Mouse (Mus musculus) erythroid progenitor cell, adult 5-6 weeks (primary cell): ENCODE data around the gene Gm42421. TPM values are rescaled to one million over a fixed set of nuclear protein-coding genes. Genes with fewer than 3 reads are reported as not detected.

ENCODE experiments used
- ATAC-seq: replicated peaks from 2 replicates; pipeline ENCODE4 v1.8.0; 2016; ENCODE audit warnings: moderate number of reproducible peaks, mild to moderate bottlenecking, moderate TSS enrichment, inconsistent platforms; ENCODE audit not compliant: poor library complexity, low FRiP score, severe bottlenecking
- total RNA-seq, 2 experiments: library from RNA; stranded (forward) in 1 of 2; stranded (reverse) in 1 of 2; fragments of 150-400 nt in 1 of 2; fragments of 186-747, 209-891 nt in 1 of 2; gene quantifications; 2 replicates each; pipeline versions ENCODE4 v1.2.3 to v1.2.4; 2015 to 2017; ENCODE audit warnings: low replicate concordance in 2 of 2

Gene Gm42421
- total RNA-seq (2015; ENCODE audit: low replicate concordance): 10.5 TPM in 1 of 2 replicates, not detected in the other
- 0.90 and 8.6 TPM in 2 replicates for total RNA-seq (2017; ENCODE audit: low replicate concordance)

DNA sequence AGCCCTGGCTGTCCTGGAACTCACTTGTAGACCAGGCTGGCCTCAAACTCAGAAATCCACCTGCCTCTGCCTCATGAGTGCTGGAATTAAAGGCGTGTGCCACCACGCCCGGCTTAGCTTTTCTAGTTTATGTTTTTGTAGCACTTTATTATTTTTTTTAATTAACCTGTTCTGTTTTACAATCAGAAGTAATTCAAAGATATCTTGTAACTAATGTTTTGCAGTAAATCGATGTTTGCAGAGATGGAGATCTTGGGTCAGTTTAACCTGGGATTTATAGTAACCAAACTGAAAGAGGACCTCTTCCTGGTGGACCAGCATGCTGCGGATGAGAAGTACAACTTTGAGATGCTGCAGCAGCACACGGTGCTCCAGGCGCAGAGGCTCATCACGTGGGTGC is at the start of gene Gm42421:
Gene Gm42421 (plus strand): TSS at position 301 of the 400 bp plus-strand sequence.
- ATAC-seq: no peak

DNA sequence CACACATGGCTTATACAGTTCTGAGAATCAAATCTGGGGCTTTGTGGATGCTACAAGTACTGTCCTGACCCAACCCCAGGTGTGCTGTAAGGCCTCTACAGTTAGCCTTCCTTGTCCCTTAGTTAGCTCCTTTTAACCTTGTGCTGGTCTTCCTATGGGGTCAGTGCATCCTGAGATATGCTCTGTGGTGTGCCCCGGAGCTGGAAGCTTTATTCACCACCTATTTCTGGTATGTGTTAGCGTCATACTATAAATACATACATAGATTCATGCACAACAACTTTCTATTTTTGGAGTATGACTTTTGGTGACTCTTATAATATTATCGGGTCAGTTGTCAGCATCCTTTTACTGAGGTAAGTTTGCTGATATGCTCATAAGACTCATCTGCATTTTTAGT is 42.7 kb upstream of the Gm42421 start:
- ATAC-seq: no peak

- ATAC-seq: no peak
Observed at GRCm38 (mm10) chr5:143890741-143891140, 37.2 kb upstream of the Gm42421 start.

DNA sequence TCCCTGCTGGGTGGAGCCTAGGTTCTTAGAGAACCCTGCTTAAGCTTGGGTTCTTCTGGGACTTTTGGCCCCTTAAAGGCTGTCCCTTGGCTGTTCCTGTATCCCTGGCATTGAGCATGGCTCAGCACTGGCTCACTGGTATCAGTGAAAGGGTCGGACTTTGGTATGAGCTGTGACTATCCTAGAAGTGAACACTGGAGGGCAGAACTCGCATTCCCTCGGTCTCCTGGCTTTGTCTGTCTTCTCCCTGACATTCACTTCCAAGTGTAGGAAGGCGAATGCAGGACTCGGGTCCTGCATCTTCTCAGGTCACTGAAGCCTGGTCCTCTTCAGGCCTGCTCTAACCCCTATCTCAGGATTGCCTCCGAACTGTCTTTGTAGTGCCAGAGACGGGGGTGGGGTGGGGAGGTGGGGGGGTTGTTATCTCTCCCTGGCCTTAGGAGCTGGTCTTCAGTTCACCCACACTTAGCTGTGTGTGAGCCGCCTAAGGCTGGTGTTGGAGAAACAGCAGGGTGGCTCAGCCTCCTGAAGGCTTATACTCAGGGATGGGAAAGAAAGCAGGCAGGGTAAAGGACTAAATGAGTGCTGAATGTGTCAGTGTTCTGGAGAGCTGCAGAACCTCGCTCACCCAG is 35.6 kb upstream of the Gm42421 start:
- ATAC-seq: no peak

GRCm38 (mm10) chr5:143893396-143893795 is 34.6 kb upstream of the Gm42421 start:
- ATAC-seq: no peak

DNA sequence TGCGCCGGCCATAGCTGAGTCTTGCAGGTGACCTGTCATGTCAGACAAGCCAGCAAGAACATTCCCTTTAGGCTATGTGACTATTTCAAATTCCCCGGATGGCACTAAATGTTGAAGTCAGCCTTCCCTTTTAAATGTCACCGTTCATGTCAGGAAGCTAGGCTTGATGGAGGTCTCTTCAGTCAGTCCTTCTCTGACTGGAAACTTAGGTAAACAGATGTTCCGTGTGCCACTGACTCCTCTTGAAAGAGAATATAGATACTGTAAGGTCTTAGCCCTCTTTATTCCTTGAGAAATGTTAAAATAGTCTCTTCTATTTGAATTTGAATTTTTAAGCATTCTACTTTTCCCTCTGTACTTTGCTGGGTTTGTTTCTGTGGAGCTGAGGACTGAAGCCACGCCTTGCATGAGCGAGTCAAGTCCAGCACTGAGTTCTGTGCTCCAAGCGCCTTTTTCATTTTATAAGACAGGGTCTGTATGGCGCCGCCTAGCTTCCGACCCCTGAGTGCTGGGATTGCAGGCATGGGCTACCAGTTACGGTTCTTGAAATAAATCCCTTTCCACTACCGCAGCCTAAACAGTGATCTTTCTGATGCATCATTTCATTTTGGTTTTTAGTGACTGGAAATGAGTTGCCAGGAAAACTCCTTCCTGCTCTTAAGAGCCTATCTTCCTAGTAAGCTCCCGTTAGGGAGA is 30.2 kb upstream of the Gm42421 start, which contains the start of gene Ankrd61:
Gene Ankrd61 (minus strand): TSS at position 51 of the 696 bp plus-strand sequence.
- ATAC-seq: no peak

GRCm38 (mm10) chr5:143902111-143902510 is 25.9 kb upstream of the Gm42421 start:
- no peak for ATAC-seq

- peak; percentile 33; the same call in 1 of the 2 replicates for ATAC-seq
Observed at GRCm38 (mm10) chr5:143903813-143904212, 24.2 kb upstream of the Gm42421 start.

GRCm38 (mm10) chr5:143906429-143906828 is 21.5 kb upstream of the Gm42421 start:
- no peak for ATAC-seq

DNA sequence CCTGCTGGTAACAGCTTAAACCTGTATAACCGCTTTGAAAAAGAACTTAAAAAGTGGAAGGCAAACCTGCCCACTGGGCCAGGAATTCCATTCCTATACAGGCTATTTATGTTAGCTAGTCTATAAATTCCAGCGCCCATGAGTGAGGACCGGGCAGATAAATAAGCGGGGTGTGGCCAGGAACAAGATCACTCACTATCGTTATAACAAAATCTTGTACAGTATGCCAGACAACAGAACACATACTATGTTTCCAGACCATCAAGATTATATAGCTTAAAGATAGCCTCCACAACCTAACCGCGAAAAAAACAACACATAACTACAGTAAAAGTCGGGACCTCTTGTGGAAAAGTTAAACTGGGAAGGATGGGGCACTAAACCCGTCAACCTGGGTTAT is 19.0 kb upstream of the Gm42421 start:
- peak; percentile 61 for ATAC-seq

DNA sequence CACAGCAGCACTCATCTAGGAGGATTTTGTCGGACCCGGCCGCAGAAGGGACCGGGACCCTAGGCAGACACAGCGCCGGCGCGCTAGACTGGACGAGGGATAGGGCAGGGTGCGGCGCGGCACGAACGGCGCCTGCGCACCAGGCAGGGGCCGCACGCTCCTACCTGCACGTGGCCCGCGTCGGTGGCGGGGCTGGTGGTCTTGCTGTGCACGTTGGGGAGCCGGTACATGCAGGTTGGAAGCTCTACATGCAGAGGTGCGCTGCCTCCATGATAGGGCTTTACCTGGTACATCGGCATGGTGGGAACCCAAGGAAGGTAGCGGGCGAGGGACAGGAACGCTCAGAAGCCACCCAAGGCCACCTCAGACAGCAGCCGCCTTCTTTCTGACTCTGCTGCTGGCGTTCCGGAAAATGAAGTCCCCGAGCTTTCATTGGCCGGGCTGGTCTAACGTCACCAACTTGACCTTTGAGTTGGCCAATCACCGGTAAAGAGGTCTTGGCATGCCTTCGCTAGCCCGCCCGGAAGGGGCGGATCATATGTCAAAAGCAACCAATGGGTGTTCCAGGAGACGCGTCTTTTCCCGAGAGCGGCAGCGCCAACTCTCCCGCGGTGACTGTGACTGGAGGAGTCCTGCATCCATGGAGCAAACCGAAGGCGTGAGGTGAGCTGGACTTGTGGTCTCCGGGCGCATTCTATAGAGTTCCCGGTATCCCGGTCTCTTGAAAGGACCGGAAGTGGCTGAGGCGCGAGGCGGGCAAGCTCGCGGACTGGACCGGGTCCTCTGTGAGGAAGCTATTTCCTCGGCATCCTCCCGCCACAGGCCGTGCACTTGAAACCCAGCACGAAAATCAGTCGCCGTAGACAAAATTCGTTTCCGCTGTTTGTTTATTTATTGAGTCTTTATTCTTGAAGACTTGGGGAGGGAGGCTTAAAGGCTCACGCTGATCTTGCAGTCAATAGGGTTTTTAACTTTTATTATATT is 18.3 kb upstream of the Gm42421 start, which contains the start of the genes Aimp2 and Pms2:
Gene Aimp2 (minus strand): TSS at position 431 of the 984 bp plus-strand sequence.
Gene Pms2 (plus strand): TSS at position 548 of the 984 bp plus-strand sequence.
- ATAC-seq: peak; percentile 90

GRCm38 (mm10) chr5:143916221-143916620 is 11.8 kb upstream of the Gm42421 start:
- no peak for ATAC-seq

DNA sequence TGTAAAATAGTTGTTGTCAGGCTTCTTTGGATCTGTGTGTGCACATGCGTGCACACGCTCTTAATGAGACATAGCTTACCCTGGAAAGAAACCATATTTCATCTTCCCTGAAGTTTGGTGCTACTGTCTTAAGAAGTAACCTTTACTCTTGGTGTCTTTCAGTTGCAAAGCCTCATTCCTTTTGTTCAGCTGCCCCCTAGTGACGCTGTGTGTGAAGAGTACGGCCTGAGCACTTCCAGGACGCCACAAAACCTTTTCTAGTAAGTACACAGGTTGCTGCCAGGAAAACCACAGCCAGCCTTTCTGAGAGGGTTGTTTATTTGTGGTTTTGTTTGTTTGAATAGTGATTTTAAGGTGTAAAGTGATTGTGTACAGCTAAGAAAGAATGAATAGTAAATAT is 10.6 kb upstream of the Gm42421 start:
- ATAC-seq: peak; percentile 91

- ATAC-seq: no peak
Observed at GRCm38 (mm10) chr5:143918120-143918519, 9.9 kb upstream of the Gm42421 start.

GRCm38 (mm10) chr5:143924781-143925452 is 3.1 kb upstream of the Gm42421 start:
- peak; percentile 99 for ATAC-seq

GRCm38 (mm10) chr5:143929291-143929690 is 1.3 kb downstream of the Gm42421 start:
- no peak for ATAC-seq

DNA sequence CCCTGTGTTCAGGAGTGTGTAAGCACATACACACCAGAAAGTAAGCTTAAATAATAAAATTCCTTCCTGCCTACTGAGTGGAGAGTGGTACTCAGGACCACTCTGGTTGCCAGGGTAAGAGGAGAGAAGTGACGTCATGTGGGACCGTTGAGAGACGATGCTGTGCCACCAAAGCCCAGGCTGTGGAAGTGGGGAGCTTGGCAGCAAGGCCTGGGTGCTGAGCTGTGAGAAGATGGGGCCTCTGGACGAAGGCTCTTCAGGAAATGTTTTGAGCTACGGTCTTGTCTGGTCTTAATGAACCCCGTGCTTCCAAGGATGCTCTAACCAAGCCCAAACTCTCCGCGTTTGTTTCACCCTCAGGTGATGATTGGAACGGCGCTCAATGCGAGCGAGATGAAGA is 2.7 kb downstream of the Gm42421 start:
- ATAC-seq: no peak

DNA sequence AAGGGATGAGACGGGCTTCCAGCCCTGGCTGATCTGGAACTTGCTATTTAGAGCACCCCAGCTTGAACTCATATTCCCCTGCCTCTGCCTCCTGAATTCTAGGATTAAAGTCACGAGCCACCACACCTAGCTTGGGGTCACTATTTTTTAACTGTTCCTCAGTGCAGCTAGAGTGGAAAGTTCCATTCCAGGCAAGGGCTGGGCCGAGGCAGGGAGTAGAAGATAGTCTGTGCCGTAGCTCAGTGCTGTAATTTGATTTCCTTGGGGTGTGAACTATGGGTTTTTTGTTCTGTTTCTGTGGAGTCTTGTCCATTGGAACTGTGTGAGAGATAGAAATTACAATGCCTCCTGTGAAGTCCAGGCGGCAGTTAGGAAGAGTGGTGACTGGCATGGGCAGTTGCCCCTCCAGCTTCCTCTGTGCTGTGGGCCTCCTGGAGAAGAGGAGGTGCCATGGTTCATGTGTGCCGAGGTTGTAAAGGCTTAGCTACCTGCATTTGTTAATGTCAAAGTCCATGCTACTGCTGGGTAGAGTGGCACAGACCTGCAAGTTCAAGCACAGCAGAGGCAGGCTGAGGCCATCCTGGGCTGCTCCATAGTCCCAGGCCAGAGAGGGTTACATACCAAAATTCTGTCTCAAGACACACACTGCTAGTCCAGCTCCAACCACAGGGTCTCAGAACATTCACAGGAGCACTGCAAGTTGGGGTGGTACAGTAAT is 4.0 kb downstream of the Gm42421 start:
- no peak for ATAC-seq

DNA sequence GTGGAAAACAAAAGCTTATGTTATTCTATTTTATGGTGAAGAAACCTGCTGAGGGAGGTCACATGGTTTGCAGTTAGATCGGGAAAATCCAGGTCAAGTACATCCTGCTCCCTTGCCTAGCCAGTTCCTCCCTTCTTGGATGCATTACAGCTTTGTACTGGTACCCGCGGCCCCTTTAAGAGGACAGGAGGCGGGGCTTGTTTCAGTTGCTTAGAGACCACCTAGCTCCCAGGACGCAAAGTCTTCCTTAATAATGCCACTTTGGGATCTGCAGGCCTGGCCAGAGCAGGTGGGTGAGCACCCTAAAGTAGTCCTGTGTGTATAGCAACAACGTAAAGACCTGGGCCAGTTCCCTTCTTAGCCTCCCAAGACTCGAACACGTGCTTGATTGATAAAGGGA is 4.9 kb downstream of the Gm42421 start, which contains the start of gene Rsph10b:
Gene Rsph10b (plus strand): TSS at position 205 of the 400 bp plus-strand sequence.
- no peak for ATAC-seq
